Mouse (Mus musculus): ENCODE results near the gene Hyou1.

DNA sequence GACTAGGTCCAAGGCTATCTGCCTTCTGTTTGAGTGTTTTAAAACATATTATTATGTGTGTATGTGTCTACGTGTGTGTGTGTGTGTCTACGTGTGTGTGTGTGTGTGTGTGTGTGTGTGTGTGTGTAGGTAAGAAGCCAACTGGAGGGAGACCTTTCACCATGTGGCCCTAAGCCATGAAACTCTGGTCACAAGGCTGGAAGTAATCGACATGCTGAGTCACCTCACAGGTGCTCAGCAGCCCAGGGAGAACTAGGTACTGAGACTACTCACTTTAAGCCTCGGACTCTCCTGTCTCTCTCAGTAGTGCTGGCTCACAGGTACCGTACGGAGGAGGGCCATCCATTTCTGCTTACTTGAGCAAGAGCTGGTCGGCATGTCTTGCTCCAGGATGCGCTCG is 32.1 kb upstream of the Hyou1 start:
- TF ChIP-seq CTCF (IDR thresholded peaks at IDR 0.05; ENCODE audit: low read depth, low read length) (no peak), POLR2A (IDR thresholded peaks at IDR 0.05; ENCODE audit: insufficient read depth, low read length) (no peak)
